Mouse (Mus musculus) gastrocnemius, adult 18-20 months (tissue): ENCODE results near the gene Sox9. TPM values are rescaled to one million over a fixed set of nuclear protein-coding genes. Genes with fewer than 3 reads are reported as not detected.
A peak's percentile ranks its signal among the peaks of the same experiment; 100 is the strongest.

ENCODE experiments used
- DNase-seq: peaks from one replicate; pipeline ENCODE4 v3.0.0; 2021; ENCODE audit warnings: low spot score
- long read RNA-seq, 2 experiments: library from polyadenylated mRNA; stranded (forward); transcript quantifications; one replicate each; pipeline ENCODE4 v2.0.0; 2021
- total RNA-seq, 2 experiments: library from RNA; stranded (reverse); gene quantifications; 2 replicates each; pipeline ENCODE4 v1.2.3; 2021

Sox9 gene
- total RNA-seq: 1 to 10 TPM; 1.6 to 2.7 TPM
- long read RNA-seq, experiment 1, full-length matches to known transcripts: 1 of 1 reads
- long read RNA-seq, experiment 1, partial matches to known transcripts: 0 of 1 reads
- long read RNA-seq, experiment 1, other reads (novel, unspliced or antisense): 0 of 1 reads
- long read RNA-seq, experiment 2: 0 reads

DNA sequence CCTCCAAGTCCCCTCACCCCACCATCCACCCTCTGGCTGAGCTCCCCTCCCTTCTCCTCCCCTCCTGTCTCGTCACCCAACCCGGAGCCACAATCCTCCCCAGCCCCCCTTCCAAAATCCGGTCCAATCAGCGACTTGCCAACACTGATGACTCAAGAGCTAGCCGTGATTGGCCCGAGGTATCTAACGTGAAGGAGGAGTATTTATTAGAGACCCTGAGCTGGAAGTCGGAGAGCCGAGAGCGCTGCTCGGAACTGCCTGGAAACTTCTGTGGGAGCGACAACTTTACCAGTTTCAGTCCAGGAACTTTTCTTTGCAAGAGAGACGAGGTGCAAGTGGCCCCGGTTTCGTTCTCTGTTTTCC, at the start of gene Sox9:
TSS of gene Sox9 (plus strand) at position 231 of the 363 bp plus-strand sequence.
- DNase-seq: peak; percentile 90

DNA sequence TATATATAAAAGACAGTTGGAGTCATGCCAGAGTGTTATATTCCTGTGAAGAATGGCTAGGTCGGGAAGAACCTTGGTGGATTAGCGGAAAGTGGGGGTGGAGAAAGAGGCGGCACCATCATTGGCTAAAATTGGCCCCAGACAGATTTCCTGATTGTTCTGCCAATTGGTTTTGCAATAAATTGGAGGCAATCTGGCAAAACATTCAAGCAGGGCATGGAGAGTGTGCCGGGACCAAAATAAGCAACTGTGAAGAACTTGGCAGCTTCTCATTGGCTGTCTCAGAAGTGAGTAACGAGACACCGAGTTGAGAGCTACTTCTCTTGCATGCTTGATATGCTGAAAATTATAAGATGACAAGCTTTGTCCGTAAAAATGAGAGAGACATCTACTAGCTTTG, 49.6 kb upstream of the Sox9 start:
- DNase-seq: peak; percentile 43

DNA sequence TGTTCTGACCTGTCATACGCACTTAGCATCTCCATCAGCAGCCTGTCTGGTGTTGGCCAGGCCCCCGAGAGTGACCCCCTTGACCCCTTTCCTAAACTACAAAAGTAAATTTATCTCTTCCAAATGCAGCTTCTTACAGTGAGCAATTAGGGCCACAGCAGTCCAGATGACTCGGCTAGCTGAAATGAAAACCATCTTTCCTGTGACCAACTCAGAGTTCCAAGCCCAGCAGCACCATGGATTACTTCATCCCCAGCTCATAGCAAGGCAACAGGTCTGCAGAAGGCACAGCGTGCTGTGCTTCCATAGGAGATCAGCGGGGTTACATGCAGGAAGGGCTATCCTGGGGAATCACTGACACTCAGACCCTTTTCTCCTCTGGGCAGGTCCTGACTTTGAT, 45.0 kb upstream of the Sox9 start:
- no peak for DNase-seq

DNA sequence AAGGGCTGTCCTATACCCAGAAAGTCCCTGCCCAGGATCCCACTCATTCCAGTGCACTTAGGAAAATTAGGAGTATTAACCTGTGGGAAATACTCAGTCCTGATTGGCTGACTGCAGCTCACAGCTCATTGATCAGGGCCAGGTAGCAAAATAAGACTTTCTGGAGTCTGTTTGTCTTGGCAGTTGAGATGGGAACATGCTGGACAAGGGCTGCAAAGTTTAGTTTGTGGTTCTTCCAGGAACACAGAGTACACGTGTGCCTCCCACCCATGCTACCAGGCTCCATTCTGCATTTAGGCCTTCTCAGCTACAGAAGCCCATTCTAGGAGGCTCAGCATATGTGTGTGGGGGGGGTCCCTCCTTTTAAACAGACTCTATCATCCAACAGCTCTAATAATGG, 42.3 kb upstream of the Sox9 start:
- no peak for DNase-seq

DNA sequence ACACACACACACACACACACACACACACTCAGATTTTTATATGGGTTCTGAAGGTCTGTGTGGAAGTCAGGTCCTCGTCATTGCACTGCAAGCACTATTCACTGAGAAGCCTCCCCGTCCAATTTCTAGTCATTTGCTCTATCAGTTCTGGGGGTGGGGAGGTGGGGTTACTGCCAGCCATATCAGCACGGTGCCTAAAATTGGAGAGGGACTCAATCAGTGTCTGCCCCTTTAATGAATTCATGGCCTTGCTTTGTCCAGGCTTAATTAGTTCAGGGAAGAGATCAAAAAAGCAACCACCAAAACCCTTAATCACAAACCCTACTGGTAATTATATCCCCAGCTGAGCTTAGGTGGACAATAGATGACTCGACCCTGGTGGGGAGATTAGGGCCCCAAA, 25.5 kb upstream of the Sox9 start:
- DNase-seq: no peak

DNA sequence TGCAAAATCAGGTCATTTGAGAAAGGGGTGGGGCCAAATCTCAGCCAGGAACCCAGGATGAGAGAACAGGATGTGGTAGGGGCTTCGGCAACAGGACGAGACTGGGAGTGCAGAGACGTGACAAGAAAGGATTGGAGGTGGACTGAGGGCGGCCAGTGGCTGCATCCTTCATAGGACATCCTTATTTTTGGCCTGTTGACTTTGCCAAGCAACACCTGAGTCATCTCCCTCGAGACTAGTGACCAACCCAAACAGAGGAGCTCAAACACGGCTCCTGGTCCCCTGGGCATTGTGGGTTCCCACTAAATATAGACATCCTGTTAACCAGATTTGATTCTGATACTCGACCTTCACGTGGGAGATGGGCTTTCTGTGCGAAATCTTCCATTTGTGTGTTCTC, 24.0 kb upstream of the Sox9 start:
- no peak for DNase-seq

DNA sequence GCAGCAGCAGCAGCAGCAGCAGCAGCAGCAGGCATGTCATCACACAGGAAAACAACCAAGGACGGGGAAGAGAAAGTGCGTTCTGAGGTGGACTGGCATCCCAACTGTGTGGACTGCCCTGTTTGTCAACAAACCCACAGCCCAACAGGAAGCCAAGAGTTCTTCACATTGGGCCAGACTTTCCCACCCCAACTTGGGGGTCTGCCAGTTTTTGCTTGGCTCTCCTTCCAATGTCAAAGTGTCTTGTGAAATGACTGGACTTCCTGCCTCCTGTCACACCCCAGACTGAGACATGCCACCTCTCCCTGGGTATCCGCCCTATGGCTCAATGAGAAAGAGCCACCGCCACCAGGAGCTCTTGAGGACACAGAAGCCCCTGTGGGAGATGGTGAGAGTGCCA, 15.1 kb upstream of the Sox9 start:
- no peak for DNase-seq

DNA sequence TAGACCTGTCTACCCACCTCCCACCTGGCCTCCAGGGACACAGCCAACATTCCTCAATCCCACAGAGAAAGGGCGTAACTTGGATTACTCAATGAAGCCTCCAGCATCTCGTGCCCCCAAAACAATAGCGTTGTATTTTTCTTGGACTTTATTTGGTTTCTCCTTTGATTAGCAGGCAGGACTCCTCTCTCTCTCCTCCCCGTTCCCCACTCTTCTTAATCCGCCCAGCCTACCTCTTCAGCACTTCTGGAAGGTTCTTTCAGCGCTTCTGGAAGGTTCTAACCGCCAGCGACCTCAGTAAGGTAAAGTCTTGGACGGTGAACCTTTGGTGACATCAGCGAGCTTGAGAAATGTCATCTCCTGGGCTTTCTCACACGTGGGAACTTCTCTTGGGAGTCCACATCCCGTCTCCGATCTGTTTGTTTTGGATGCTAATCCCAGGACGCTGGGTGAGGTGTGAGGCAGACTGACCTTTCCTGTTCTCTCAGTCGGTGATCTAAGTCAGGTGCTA, 14.4 kb upstream of the Sox9 start:
- DNase-seq: no peak

DNA sequence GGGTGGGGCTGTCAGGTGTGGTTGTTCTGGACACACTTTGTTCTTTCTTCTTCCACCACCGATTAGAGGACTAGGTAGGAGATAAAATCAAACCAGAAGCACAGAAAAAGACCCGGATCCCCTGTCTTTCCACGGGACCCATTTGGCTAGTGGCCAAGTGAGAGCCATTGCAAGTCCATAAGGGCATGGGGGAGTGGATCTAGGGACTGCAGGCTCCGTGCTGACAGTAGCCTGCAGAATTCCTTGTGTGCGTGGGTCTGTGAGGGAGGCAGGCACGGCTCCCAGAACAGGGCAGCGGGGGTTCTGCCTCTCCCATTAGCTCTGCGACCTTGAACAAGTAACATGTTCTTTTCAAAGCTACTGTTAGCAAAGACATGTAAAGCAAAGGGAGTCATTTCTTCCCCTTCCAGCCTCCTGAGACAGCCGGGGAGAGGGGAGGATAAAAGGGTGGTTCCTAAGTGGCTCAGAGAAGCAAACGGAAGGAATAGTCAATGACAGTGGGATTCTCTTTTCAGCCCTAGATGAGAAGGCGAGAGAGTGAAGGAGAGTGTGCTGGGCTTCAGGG, 9.2 kb upstream of the Sox9 start:
- no peak for DNase-seq

DNA sequence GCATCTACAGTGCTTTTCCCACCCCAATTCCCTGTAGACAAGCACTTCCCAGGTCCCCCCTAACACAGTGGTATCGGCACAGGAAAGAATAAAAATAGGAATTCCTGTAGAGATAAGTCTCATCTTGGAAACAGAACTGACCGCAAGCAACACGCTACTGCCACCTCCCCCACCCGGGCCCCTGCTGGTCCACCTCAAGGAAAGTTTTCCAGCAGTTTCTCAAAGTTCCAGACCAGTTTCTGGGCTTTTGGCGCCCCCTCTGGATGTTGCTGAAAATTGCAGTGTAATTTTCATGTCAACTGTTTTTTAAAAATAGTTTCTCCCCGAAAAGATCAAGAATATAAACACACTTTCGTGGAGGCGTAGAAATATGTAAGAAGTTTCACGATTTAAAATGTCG, 2.3 kb upstream of the Sox9 start:
- DNase-seq: peak; percentile 21

DNA sequence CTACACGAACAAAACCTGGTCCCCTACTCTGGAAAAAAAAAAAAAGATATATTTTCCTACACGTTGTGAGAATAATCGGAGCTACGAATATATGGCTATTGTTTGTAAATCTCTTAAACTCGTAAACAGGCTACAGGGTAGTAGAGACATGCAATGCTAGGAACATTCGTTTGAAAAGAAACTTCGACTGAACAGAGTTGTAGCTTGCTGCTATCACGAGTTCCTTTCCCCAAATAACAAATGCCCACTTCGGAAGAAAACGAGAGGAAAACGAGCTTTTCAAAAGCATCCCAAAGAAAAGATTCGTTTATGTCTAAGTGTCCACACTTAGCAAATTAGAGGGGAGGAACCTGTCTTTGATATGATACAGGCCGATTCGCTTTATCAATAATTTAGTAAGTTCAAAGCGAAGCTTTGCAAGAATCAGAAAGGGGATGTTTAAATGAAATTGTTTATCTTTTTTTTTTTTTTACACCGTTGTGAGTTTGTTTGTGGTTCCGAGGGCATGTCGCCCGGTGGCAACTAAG, 1.6 kb upstream of the Sox9 start:
- DNase-seq: no peak

DNA sequence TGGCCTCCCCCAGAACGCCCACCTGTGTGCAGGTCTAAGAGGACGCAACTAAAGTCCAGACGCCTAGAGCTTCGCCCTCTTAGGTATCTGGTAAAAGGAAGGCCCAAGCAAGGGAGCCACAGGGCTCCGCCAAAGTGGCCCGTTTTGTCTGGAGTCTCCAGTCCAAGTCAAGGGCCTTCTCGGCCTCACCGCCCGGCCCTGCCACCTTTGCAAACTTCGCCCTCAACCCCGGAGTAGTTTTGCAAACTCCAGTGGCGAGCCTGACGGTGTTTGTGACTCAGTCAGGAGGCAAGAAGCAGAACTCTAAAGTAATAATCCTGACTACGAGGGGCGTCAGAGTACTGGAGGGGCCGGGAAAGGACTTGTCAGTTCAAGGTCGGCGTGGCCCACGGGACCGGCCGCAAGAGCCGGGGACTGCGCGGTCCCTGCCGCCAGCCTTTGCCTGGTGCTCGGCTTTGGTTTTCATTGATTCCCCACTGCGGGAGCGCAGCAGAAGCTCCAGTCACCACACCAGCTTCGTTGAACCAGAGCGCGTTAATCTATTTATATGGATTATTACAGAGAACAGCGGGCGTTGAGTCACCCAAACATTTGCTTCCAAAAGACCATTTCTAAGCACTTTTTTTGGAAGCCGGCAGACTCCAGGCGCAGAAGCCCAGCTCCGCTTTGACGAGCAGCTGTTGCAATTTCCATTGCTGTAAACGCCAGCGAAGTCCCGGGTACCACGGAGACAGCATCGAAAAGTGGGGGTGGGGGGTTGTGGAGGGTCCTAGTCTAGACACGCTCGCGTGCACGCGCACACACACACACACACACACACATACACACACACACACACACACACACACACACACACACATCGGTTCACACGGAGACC, 751 bp upstream of the Sox9 start:
- DNase-seq: peak; percentile 30

DNA sequence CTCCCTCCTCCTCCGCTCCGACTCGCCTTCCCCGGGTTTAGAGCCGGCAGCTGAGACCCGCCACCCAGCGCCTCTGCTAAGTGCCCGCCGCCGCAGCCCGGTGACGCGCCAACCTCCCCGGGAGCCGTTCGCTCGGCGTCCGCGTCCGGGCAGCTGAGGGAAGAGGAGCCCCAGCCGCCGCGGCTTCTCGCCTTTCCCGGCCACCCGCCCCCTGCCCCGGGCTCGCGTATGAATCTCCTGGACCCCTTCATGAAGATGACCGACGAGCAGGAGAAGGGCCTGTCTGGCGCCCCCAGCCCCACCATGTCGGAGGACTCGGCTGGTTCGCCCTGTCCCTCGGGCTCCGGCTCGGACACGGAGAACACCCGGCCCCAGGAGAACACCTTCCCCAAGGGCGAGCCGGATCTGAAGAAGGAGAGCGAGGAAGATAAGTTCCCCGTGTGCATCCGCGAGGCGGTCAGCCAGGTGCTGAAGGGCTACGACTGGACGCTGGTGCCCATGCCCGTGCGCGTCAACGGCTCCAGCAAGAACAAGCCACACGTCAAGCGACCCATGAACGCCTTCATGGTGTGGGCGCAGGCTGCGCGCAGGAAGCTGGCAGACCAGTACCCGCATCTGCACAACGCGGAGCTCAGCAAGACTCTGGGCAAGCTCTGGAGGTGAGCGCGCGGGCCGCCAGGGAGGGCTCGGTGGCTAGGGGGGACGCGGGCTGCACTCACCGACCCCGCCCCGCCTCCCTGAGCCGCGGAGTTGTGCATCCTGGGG, 515 bp downstream of the Sox9 start:
- DNase-seq: peak; percentile 8

DNA sequence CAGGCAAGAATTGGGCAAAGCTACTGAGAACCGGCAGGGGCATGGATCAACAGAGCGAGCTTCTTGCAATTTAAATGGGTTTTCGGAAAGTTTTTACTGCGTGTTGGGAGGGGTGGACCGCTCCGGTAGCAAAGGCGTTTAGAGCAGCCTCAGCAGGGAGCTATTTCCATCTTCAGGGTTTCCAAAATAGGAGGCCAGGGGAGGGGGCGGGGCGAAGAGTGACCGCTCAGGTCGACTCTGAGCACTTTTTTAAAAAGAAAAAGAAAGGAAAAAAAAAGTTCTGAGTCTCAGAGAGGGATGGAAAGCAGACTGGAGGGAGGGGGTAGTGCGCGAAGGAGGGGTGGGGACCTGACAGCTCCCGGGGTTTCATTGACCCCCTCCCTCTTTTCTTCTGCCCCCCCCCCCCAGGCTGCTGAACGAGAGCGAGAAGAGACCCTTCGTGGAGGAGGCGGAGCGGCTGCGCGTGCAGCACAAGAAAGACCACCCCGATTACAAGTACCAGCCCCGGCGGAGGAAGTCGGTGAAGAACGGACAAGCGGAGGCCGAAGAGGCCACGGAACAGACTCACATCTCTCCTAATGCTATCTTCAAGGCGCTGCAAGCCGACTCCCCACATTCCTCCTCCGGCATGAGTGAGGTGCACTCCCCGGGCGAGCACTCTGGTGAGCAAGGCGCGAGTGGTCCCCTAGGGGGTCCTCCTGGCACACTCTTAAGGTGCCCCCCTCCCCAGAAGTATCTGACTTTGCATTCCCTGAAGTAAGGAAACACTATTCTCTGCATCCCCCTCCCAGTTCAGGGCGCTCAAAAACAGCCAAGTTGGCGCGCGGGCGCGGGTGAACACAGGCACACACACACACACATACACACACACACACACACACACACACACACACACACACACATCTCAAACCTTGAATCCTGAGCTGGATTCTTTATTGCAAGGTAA, 1.6 kb downstream of the Sox9 start:
- DNase-seq: no peak

DNA sequence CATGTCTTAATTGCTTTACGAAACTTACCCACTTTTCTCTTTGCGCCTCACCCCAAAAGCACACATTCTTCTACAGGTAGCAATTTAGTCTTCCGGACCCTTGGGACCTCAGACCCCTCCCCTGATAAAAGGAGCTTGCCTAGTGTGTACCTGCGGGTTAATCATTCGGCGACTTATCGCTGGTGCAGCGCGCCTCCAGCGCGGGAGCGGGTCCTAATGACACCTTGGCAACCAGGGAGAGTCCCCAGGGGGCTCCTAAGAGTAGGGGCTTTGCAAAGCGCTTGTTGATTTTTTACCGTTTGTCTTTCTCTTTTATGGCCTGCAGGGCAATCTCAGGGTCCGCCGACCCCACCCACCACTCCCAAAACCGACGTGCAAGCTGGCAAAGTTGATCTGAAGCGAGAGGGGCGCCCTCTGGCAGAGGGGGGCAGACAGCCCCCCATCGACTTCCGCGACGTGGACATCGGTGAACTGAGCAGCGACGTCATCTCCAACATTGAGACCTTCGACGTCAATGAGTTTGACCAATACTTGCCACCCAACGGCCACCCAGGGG, 2.4 kb downstream of the Sox9 start:
- DNase-seq: no peak

DNA sequence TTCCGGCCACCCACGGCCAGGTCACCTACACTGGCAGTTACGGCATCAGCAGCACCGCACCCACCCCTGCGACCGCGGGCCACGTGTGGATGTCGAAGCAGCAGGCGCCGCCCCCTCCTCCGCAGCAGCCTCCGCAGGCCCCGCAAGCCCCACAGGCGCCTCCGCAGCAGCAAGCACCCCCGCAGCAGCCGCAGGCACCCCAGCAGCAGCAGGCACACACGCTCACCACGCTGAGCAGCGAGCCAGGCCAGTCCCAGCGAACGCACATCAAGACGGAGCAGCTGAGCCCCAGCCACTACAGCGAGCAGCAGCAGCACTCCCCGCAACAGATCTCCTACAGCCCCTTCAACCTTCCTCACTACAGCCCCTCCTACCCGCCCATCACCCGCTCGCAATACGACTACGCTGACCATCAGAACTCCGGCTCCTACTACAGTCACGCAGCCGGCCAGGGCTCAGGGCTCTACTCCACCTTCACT, 2.9 kb downstream of the Sox9 start:
- DNase-seq: no peak

DNA sequence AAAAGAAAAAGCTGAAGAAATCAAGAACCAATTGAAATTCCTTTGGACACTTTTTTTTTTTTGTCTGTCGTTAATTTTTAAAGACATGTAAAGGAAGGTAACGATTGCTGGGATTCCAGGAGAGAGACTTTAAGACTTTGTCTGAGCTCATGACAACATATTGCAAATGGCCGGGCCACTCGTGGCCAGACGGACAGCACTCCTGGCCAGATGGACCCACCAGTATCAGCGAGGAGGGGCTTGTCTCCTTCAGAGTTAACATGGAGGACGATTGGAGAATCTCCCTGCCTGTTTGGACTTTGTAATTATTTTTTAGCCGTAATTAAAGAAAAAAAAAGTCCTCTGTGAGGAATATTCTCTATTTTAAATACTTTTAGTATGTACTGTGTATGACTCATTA, 3.6 kb downstream of the Sox9 start:
- no peak for DNase-seq

DNA sequence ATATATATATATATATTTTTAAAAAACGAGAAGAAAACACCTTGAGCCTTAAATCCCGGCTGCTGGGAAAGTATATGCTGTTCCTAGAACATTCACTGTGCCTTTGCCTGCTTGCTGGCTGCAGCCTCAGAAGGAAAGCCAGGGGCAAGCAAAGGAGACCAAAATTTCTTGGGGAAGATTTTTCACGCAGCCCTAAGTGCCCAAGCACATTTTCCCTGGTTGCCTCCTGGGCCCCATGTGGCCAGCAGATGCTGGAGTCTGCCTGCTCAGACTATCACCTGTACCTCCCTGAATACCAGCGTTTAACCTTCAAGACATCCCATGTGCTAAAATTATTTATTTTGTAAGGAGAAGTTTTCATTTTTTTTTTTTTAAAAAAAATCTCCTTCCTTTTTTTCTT, 4.4 kb downstream of the Sox9 start:
- no peak for DNase-seq

DNA sequence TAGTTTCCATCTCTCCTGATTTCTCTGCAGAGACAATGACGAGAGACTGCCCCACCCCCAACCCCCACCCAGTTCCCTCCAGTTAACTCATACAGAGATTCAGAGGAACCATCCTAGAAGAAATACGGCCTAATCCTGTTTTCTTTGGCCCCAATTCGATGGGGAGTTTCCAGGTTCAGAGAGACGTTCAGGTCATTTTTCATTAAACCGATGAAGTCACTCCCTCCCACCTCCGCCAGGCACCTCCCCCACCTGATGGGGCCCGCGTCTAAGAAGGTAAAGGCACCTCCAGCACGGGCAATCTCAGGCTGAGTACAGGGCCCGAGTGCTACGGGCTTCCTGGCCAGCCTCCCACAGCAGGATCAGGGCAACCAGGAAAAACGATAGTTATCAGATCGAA, 6.3 kb downstream of the Sox9 start:
- DNase-seq: no peak

DNA sequence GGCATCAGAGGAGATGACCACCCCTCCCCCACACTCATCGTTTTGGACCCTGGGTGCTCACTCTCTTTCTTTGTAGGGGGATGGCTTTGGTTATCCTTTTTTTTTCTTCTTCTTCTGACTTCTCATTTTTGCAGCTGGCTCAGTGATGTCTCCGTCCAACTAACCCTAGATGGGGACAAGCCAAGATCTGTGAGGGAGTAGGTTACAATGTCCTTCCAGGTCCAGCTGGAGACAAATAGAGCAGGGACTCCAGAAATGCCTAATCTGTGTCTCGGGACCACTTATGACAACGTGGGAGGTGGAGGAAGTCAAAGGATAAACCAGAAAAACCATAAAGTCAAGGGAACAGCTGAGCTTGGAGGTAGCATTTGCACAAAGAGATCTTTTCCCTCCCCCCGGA, 14.4 kb downstream of the Sox9 start:
- DNase-seq: peak; percentile 46
